Mouse (Mus musculus) MEL (cell line): Measurements from ENCODE around the gene Ncs1.

ENCODE experiments used
- BHLHE40 ChIP-seq: IDR thresholded peaks from 2 replicates; pipeline ENCODE4 v1.6.1; 2012; ENCODE audit warnings: low read depth, mild to moderate bottlenecking, inconsistent platforms, low read length, improper control_type of control experiment, borderline replicate concordance
- CHD1 ChIP-seq: IDR thresholded peaks from 2 replicates; pipeline ENCODE4 v1.6.1; 2012; ENCODE audit warnings: low read depth, mild to moderate bottlenecking, inconsistent platforms, low read length, improper control_type of control experiment
- CTCF ChIP-seq, 3 experiments: IDR thresholded peaks in 2 of 3; conservative IDR thresholded peaks in 1 of 3; 2 replicates each; pipeline ENCODE4 v1.5.1; 2011 to 2012; ENCODE audit warnings: low read length in 3 of 3, low read depth in 2 of 3, mild to moderate bottlenecking in 2 of 3, improper control_type of control experiment in 1 of 3, inconsistent platforms in 1 of 3, mixed read lengths in 1 of 3, moderate library complexity in 1 of 3; ENCODE audit not compliant: control insufficient read depth in 1 of 3, insufficient read depth in 1 of 3, poor library complexity in 1 of 3, severe bottlenecking in 1 of 3
- EP300 ChIP-seq, 2 experiments: IDR thresholded peaks; 2 replicates each; pipeline ENCODE4 v1.6.1; 2011; ENCODE audit warnings: improper control_type of control experiment in 2 of 2, low read length in 2 of 2, low read depth in 1 of 2, mild to moderate bottlenecking in 1 of 2
- GATA1 ChIP-seq: IDR thresholded peaks from 2 replicates; pipeline ENCODE4 v1.6.1; 2011; ENCODE audit warnings: low read depth, low read length, improper control_type of control experiment
- HCFC1 ChIP-seq: IDR thresholded peaks from 2 replicates; pipeline ENCODE4 v1.6.1; 2012; ENCODE audit warnings: low read depth, mild to moderate bottlenecking, inconsistent platforms, low read length, improper control_type of control experiment, moderate library complexity
- MXI1 ChIP-seq: IDR thresholded peaks from 2 replicates; pipeline ENCODE4 v1.6.1; 2011; ENCODE audit warnings: mild to moderate bottlenecking, low read depth, low read length, improper control_type of control experiment
- NRF1 ChIP-seq: IDR thresholded peaks from 2 replicates; pipeline ENCODE4 v1.6.1; 2014; ENCODE audit warnings: low read depth, mild to moderate bottlenecking, inconsistent platforms, low read length, improper control_type of control experiment, moderate library complexity; ENCODE audit not compliant: poor library complexity, insufficient read depth, severe bottlenecking
- POLR2A ChIP-seq, 2 experiments: IDR thresholded peaks; 2 replicates each; pipeline ENCODE4 v1.6.1; 2011 to 2012; ENCODE audit warnings: low read length in 2 of 2, mild to moderate bottlenecking in 2 of 2, control low read depth in 1 of 2, improper control_type of control experiment in 1 of 2, low read depth in 1 of 2, moderate library complexity in 1 of 2; ENCODE audit not compliant: control insufficient read depth in 1 of 2, insufficient read depth in 1 of 2, poor library complexity in 1 of 2
- SMC3 ChIP-seq: IDR thresholded peaks from 2 replicates; pipeline ENCODE4 v1.6.1; 2011; ENCODE audit warnings: low read depth, low read length, improper control_type of control experiment
- TAL1 ChIP-seq: IDR thresholded peaks from 2 replicates; pipeline ENCODE4 v1.6.1; 2012; ENCODE audit warnings: mild to moderate bottlenecking, inconsistent platforms, low read length, moderate library complexity, mixed read lengths
- TCF12 ChIP-seq: IDR thresholded peaks from 2 replicates; pipeline ENCODE4 v1.6.1; 2014; ENCODE audit warnings: low read depth, mild to moderate bottlenecking, inconsistent platforms, low read length, improper control_type of control experiment, moderate library complexity
- USF1 ChIP-seq: IDR thresholded peaks from 2 replicates; pipeline ENCODE4 v1.6.1; 2014; ENCODE audit warnings: low read depth, mild to moderate bottlenecking, inconsistent platforms, low read length, improper control_type of control experiment, moderate library complexity
- ZNF384 ChIP-seq: IDR thresholded peaks from 2 replicates; pipeline ENCODE4 v1.6.1; 2012; ENCODE audit warnings: low read depth, mild to moderate bottlenecking, inconsistent platforms, low read length, improper control_type of control experiment

DNA sequence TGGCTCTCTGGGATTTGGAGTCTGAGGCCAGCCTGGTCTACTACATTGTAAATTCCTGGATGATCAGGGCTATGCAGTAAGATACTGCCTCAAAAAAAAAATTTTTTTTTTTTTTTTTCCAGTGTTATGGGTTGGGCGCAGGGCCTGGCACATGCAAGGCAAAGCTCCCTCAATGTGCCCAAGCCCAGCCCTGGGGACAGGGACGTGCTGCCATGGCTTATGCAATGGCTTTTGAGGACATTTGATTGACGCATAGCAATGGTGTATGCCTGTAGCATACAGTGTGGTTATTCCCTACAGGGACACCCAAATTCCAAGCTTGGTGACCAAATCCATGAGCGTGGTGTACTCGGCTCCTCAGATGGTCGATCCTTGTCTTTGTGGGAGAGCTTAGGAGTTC lies 5.8 kb upstream of the Ncs1 start:
- TF ChIP-seq CTCF (IDR thresholded peaks at IDR 0.05 in 2 of 3, conservative IDR thresholded peaks at IDR 0.05 in 1 of 3; ENCODE audit: control insufficient read depth in 1 of 3, insufficient read depth in 1 of 3, low read depth in 2 of 3, low read length in 3 of 3, poor library complexity in 1 of 3, severe bottlenecking in 1 of 3) (no peak), EP300 (IDR thresholded peaks at IDR 0.05; ENCODE audit: low read depth in 1 of 2, low read length in 2 of 2) (no peak), POLR2A (IDR thresholded peaks at IDR 0.05; ENCODE audit: control insufficient read depth in 1 of 2, insufficient read depth in 1 of 2, low read depth in 1 of 2, low read length in 2 of 2, poor library complexity in 1 of 2) (no peak), USF1 (no peak), HCFC1 (no peak), SMC3 (no peak), NRF1 (no peak), TAL1 (no peak), ZNF384 (peak; percentile 22; the same call in 1 of the 2 replicates), GATA1 (no peak), BHLHE40 (no peak), MXI1 (no peak), TCF12 (no peak), CHD1 (no peak)
